Mouse (Mus musculus): ENCODE results near the gene Ccdc88c. TPM values are rescaled to one million over a fixed set of nuclear protein-coding genes. Genes with fewer than 3 reads are reported as not detected.

Gene Ccdc88c
- polyA plus RNA-seq, 1 experiment from 2014 or later, result 9.0 TPM

- no peak for ATAC-seq
- Histone ChIP-seq H3K4me3 (ENCODE audit: low read length) (no peak overlapping the region), H3K27me3 (replicated peaks; ENCODE audit: control insufficient read depth, insufficient read depth, low read length) (no peaks in the 10 kb centered on the region), H3K4me2 (ENCODE audit: low read length) (no peak overlapping the region), H3K9me3 (ENCODE audit: control insufficient read depth, low read length) (no peaks in the 10 kb centered on the region), H3K27ac (ENCODE audit: low read depth, low read length) (no peak overlapping the region), H3K36me3 (ENCODE audit: control insufficient read depth, insufficient read depth, low read length) (no peaks in the 10 kb centered on the region), H3K9ac (ENCODE audit: low read depth, low read length) (no peak overlapping the region), H3K4me1 (ENCODE audit: control insufficient read depth, insufficient read depth, low read depth, low read length) (peaks cover 41% of the 10 kb centered on the region)
- WGBS, result 68% methylated on average over 10 of the region's 10 CpGs
These were observed 43.6 kb downstream of the Ccdc88c start for GRCm38 (mm10) chr12:100985050-100985792.

DNA sequence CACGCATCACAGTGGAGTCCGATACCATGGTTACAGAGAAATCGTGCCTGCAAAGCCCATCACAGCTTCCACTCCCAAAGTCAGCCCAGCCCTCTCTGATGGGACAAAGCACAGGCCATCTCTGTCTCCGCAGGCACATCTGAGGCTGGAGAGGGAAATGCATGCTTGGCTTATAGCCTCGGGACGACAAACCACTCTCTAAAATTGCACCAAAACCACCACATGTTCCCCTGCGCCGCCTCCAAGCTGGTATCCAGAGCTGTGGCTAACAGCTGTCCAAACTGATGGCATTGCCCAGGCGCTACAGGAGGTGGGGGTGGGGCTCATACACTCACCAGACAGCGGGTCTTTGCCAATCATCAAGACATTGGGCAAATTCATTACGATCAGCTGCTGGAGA lies 45.3 kb downstream of the Ccdc88c start:
- ATAC-seq, result peak; percentile 24; the same call in 1 of the 2 replicates
- H3K36me3 ChIP-seq (ENCODE audit: control insufficient read depth, insufficient read depth, low read length), result no peaks in the 10 kb centered on the region
- H3K4me1 ChIP-seq (ENCODE audit: control insufficient read depth, insufficient read depth, low read depth, low read length), result peaks cover 27% of the 10 kb centered on the region
- H3K9me3 ChIP-seq (ENCODE audit: control insufficient read depth, low read length), result no peaks in the 10 kb centered on the region
- H3K4me2 ChIP-seq (ENCODE audit: low read length), result no peak overlapping the region
- H3K4me3 ChIP-seq (ENCODE audit: low read length), result no peak overlapping the region
- H3K27ac ChIP-seq (ENCODE audit: low read depth, low read length), result no peak overlapping the region
- WGBS, result 47% methylated on average over 11 of the region's 11 CpGs
- H3K9ac ChIP-seq (ENCODE audit: low read depth, low read length), result no peak overlapping the region
- H3K27me3 ChIP-seq (replicated peaks; ENCODE audit: control insufficient read depth, insufficient read depth, low read length), result no peaks in the 10 kb centered on the region

DNA sequence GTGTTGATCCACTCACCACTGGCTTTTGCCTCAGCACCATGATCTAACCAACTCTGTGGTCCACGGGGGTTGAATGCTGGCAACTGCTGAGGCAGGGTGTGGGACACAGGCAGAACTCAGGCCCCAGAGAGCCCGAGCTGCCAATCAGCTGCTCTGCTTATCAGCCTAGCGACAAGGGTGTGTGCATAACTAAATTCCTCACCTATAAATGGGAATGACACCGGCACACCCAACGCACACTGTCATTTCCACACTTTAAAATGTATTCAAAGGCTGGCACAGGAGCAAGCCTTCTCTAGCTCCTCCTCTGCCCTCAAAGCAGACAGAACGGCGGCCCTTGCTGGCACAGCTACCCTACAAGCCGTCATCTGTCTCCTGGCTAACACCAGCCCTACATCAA lies 46.6 kb downstream of the Ccdc88c start:
- 66% methylated on average over 8 of the region's 8 CpGs for WGBS
- no peak for ATAC-seq
- no peak overlapping the region for H3K9ac ChIP-seq (ENCODE audit: low read depth, low read length)

DNA sequence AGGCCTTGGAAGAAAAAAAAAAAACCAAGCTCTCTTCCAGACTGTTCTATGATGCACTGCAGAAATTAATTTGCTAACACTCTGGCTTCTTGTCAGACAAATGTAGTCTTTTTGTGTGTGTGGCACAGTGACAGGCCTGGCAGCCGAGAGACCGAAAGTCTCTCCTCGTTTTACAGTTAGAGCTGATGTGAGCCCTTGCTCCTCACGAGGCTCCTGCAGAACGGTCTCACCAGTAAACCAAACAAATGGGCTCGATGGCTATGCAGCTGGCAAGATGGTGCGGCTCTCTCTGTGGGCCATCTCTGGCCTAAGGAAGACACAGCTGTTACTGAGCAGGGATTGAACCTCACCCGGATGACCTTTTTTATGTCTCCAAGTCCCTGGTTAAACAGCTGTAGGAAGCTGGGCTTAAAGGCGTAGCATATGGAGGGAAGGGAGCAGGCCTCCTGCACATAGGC lies 48.3 kb downstream of the Ccdc88c start:
- no peak for ATAC-seq
- peak overlapping the region; percentile 36; the same call in 1 of the 2 replicates for H3K9ac ChIP-seq (ENCODE audit: low read depth, low read length)
- H3K4me1 ChIP-seq (ENCODE audit: control insufficient read depth, insufficient read depth, low read depth, low read length), result peaks cover 22% of the 10 kb centered on the region
- peak overlapping the region; percentile 64 for H3K27ac ChIP-seq (ENCODE audit: low read depth, low read length)
- WGBS, result 51% methylated on average over 9 of the region's 9 CpGs
- H3K4me2 ChIP-seq (ENCODE audit: low read length), result no peak overlapping the region
- no peaks in the 10 kb centered on the region for H3K27me3 ChIP-seq (replicated peaks; ENCODE audit: control insufficient read depth, insufficient read depth, low read length)
- H3K4me3 ChIP-seq (ENCODE audit: low read length), result no peak overlapping the region
- H3K9me3 ChIP-seq (ENCODE audit: control insufficient read depth, low read length), result no peaks in the 10 kb centered on the region
- H3K36me3 ChIP-seq (ENCODE audit: control insufficient read depth, insufficient read depth, low read length), result no peaks in the 10 kb centered on the region

More for the DNA sequence above, 46.6 kb downstream of the Ccdc88c start:
- peaks cover 22% of the 10 kb centered on the region for H3K4me1 ChIP-seq (ENCODE audit: control insufficient read depth, insufficient read depth, low read depth, low read length)
- H3K4me3 ChIP-seq (ENCODE audit: low read length), result no peak overlapping the region
- H3K27me3 ChIP-seq (replicated peaks; ENCODE audit: control insufficient read depth, insufficient read depth, low read length), result no peaks in the 10 kb centered on the region
- no peaks in the 10 kb centered on the region for H3K9me3 ChIP-seq (ENCODE audit: control insufficient read depth, low read length)
- H3K27ac ChIP-seq (ENCODE audit: low read depth, low read length), result no peak overlapping the region
- H3K4me2 ChIP-seq (ENCODE audit: low read length), result no peak overlapping the region
- no peaks in the 10 kb centered on the region for H3K36me3 ChIP-seq (ENCODE audit: control insufficient read depth, insufficient read depth, low read length)

DNA sequence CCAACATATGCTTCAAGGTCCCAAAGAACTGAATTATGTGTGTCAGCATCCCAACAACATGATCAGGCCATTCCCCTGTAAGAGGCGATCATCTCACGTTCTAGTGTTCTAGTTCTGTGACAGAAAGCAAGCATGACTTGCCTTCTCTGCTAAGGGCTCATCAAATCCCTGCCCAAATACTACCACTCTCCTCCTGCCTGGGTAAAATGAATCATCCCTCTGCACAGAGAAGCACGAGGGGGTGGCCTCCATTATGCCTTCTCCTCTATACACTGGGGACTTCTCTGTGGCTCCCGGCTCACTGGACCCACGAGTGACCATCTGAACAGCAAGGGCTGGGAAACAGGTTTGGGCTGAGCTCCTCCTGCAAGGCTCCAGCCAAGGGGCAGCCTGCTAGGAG lies 49.2 kb downstream of the Ccdc88c start:
- Histone ChIP-seq H3K4me1 (ENCODE audit: control insufficient read depth, insufficient read depth, low read depth, low read length) (peaks cover 20% of the 10 kb centered on the region), H3K9me3 (ENCODE audit: control insufficient read depth, low read length) (no peaks in the 10 kb centered on the region), H3K36me3 (ENCODE audit: control insufficient read depth, insufficient read depth, low read length) (no peaks in the 10 kb centered on the region), H3K9ac (ENCODE audit: low read depth, low read length) (no peak overlapping the region), H3K4me2 (ENCODE audit: low read length) (no peak overlapping the region), H3K4me3 (ENCODE audit: low read length) (no peak overlapping the region), H3K27me3 (replicated peaks; ENCODE audit: control insufficient read depth, insufficient read depth, low read length) (no peaks in the 10 kb centered on the region), H3K27ac (ENCODE audit: low read depth, low read length) (no peak overlapping the region)
- 82% methylated on average over 5 of the region's 5 CpGs for WGBS
- ATAC-seq, result no peak

GRCm38 (mm10) chr12:100977958-100978725 lies 50.7 kb downstream of the Ccdc88c start:
- 74% methylated on average over 15 of the region's 15 CpGs for WGBS
- H3K4me3 ChIP-seq (ENCODE audit: low read length), result no peak overlapping the region
- H3K4me1 ChIP-seq (ENCODE audit: control insufficient read depth, insufficient read depth, low read depth, low read length), result peaks cover 8% of the 10 kb centered on the region
- H3K27me3 ChIP-seq (replicated peaks; ENCODE audit: control insufficient read depth, insufficient read depth, low read length), result no peaks in the 10 kb centered on the region
- no peak for ATAC-seq
- H3K27ac ChIP-seq (ENCODE audit: low read depth, low read length), result no peak overlapping the region
- H3K9me3 ChIP-seq (ENCODE audit: control insufficient read depth, low read length), result no peaks in the 10 kb centered on the region
- no peak overlapping the region for H3K9ac ChIP-seq (ENCODE audit: low read depth, low read length)
- no peaks in the 10 kb centered on the region for H3K36me3 ChIP-seq (ENCODE audit: control insufficient read depth, insufficient read depth, low read length)
- no peak overlapping the region for H3K4me2 ChIP-seq (ENCODE audit: low read length)

- ATAC-seq, result no peak
- H3K36me3 ChIP-seq (ENCODE audit: control insufficient read depth, insufficient read depth, low read length), result no peaks in the 10 kb centered on the region
- no peaks in the 10 kb centered on the region for H3K27me3 ChIP-seq (replicated peaks; ENCODE audit: control insufficient read depth, insufficient read depth, low read length)
- no peak overlapping the region for H3K9ac ChIP-seq (ENCODE audit: low read depth, low read length)
- no peak overlapping the region for H3K27ac ChIP-seq (ENCODE audit: low read depth, low read length)
- no peak overlapping the region for H3K4me2 ChIP-seq (ENCODE audit: low read length)
- H3K4me1 ChIP-seq (ENCODE audit: control insufficient read depth, insufficient read depth, low read depth, low read length), result peaks cover 7% of the 10 kb centered on the region
- no peak overlapping the region for H3K4me3 ChIP-seq (ENCODE audit: low read length)
- H3K9me3 ChIP-seq (ENCODE audit: control insufficient read depth, low read length), result no peaks in the 10 kb centered on the region
These were observed 51.3 kb downstream of the Ccdc88c start for GRCm38 (mm10) chr12:100977551-100977950.

DNA sequence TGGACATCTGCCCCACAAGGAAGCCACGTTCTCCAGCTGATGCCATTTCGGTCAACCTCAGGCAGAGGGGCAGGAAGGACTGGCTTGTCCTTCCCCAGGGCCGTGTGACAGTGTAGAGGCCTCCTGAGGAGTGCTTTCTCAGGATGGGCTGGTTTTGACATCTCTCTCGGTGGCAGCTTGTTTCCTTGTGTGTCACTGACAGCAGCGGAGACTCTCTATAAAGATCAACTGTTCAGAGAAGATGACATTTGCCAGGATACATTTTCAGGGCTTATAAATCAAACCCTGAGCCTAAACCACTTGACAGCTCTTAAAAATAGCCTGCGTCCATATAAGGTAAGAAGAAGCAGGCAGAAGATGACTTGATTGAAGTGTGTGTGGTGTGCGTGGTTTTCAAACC lies 59.0 kb downstream of the Ccdc88c start:
- H3K27ac ChIP-seq (ENCODE audit: low read depth, low read length), result no peak overlapping the region
- peaks cover 2% of the 10 kb centered on the region for H3K4me1 ChIP-seq (ENCODE audit: control insufficient read depth, insufficient read depth, low read depth, low read length)
- H3K9me3 ChIP-seq (ENCODE audit: control insufficient read depth, low read length), result no peaks in the 10 kb centered on the region
- ATAC-seq, result no peak
- H3K9ac ChIP-seq (ENCODE audit: low read depth, low read length), result no peak overlapping the region
- no peaks in the 10 kb centered on the region; the same call in 1 of the 2 replicates for H3K36me3 ChIP-seq (ENCODE audit: control insufficient read depth, insufficient read depth, low read length)
- H3K27me3 ChIP-seq (replicated peaks; ENCODE audit: control insufficient read depth, insufficient read depth, low read length), result no peaks in the 10 kb centered on the region
- 70% methylated on average over 7 of the region's 7 CpGs for WGBS
- H3K4me3 ChIP-seq (ENCODE audit: low read length), result no peak overlapping the region
- no peak overlapping the region for H3K4me2 ChIP-seq (ENCODE audit: low read length)

- 0 out of 2 replicates have a peak, but pooled peaks have one; percentile 26 for ATAC-seq
- Histone ChIP-seq H3K27me3 (replicated peaks; ENCODE audit: control insufficient read depth, insufficient read depth, low read length) (no peaks in the 10 kb centered on the region), H3K36me3 (ENCODE audit: control insufficient read depth, insufficient read depth, low read length) (no peaks in the 10 kb centered on the region; the same call in 1 of the 2 replicates), H3K27ac (ENCODE audit: low read depth, low read length) (no peak overlapping the region), H3K9me3 (ENCODE audit: control insufficient read depth, low read length) (no peaks in the 10 kb centered on the region), H3K4me3 (ENCODE audit: low read length) (no peak overlapping the region), H3K4me1 (ENCODE audit: control insufficient read depth, insufficient read depth, low read depth, low read length) (peaks cover 2% of the 10 kb centered on the region; the same call in 1 of the 2 replicates), H3K9ac (ENCODE audit: low read depth, low read length) (no peak overlapping the region), H3K4me2 (ENCODE audit: low read length) (no peak overlapping the region)
- WGBS, result 92% methylated on average over 12 of the region's 12 CpGs
These were observed 61.5 kb downstream of the Ccdc88c start for GRCm38 (mm10) chr12:100967383-100967782.
